18 mouse cellular contexts compared by ENCODE assay signal in the genomic region with DNA sequence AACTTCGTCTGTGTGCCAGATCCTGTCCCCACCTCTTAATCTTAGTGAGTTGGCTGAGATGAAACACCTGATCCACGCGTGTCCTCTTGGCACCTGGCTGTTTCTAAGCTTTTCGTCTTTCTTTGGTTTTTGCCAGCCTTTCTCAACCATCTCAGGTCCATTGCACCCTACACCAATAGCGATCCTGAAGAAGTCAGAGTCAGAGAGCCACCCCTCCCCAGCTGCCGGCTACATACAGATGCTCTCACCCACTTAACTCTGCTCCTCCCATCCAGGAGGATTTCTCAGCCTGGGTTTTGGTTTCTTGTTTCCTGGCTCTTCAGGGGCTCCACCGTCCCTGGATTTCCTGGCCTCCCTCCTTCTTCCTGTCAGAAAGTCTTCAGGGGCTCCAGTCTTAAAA.
"Had no signal": no experiment of that assay in that cellular context is flagged by ENCODE, and none has a peak within 500 bp of the region (broad histone marks: within the 10 kb centered on the region; RNA-seq: fewer than 3 reads in every experiment).

No protein-coding gene starts in this region.

- DNase-seq: kidney, adult 9 months; kidney, postnatal 14 days; lung, postnatal 10 days; right cerebral cortex, postnatal 25 days; spleen, adult 18-20 months; thymus, postnatal 36 days had no signal

- H3K9me3 ChIP-seq: limb, embryonic 15.5 days; lung, embryonic 15.5 days; megakaryocyte, embryonic 14.5 days; midbrain, embryonic 10.5 days; neural tube, embryonic 13.5 days; stomach, embryonic 15.5 days had no signal

- ATAC-seq: midbrain, embryonic 13.5 days; midbrain, embryonic 16.5 days had no signal

- H3K27ac ChIP-seq: limb, embryonic 15.5 days; liver, embryonic 14.5 days; lung, embryonic 15.5 days; midbrain, embryonic 10.5 days; midbrain, embryonic 13.5 days; neural tube, embryonic 13.5 days; stomach, embryonic 15.5 days had no signal

- H3K9ac ChIP-seq: limb, embryonic 15.5 days; liver, embryonic 14.5 days; liver, postnatal 0 days; lung, embryonic 15.5 days; midbrain, embryonic 13.5 days; neural tube, embryonic 13.5 days; stomach, embryonic 15.5 days had no signal

- H3K27me3 ChIP-seq: limb, embryonic 15.5 days; lung, embryonic 15.5 days; megakaryocyte, embryonic 14.5 days; neural tube, embryonic 13.5 days; stomach, embryonic 15.5 days had no signal

- H3K4me2 ChIP-seq: limb, embryonic 15.5 days; liver, embryonic 11.5 days; lung, embryonic 15.5 days; midbrain, embryonic 13.5 days; neural tube, embryonic 13.5 days; stomach, embryonic 15.5 days had no signal

- H3K36me3 ChIP-seq: limb, embryonic 15.5 days; lung, embryonic 15.5 days; midbrain, embryonic 10.5 days; midbrain, embryonic 13.5 days; neural tube, embryonic 13.5 days; stomach, embryonic 15.5 days had no signal

- H3K4me3 ChIP-seq: limb, embryonic 15.5 days; lung, embryonic 15.5 days; megakaryocyte, embryonic 14.5 days; midbrain, embryonic 10.5 days; midbrain, embryonic 13.5 days; myocyte; neural tube, embryonic 13.5 days; stomach, embryonic 15.5 days had no signal
